In genomic region chr9:75408204-75408826, GRCm38 (mm10) we compare ENCODE assay signal across 8 mouse cellular contexts. TPM values are rescaled to one million over a fixed set of nuclear protein-coding genes. Genes with fewer than 3 reads are reported as not detected.
DNase-seq lines count a peak whose midpoint lies in the region; ATAC-seq lines count a peak whose summit lies in the region.

No protein-coding gene starts in this region.

- no peaks in the 10 kb centered on the region for H3K27me3 ChIP-seq in intestine, embryonic 15.5 days (replicated peaks)
- H3K27me3 ChIP-seq in neural tube, embryonic 12.5 days (replicated peaks): no peaks in the 10 kb centered on the region

- peak overlapping the region; percentile 71 for H3K4me3 ChIP-seq in intestine, embryonic 15.5 days (replicated peaks)
- peak overlapping the region; percentile 96 for H3K4me3 ChIP-seq in neural tube, embryonic 12.5 days

- H3K4me1 ChIP-seq in intestine, embryonic 15.5 days (replicated peaks): peaks cover 10% of the 10 kb centered on the region; the same call in 1 of the 2 replicates
- H3K4me1 ChIP-seq in neural tube, embryonic 12.5 days: peaks cover 40% of the 10 kb centered on the region

- H3K9ac ChIP-seq in intestine, embryonic 15.5 days: peak overlapping the region; percentile 91; the same call in 1 of the 2 replicates
- H3K9ac ChIP-seq in neural tube, embryonic 12.5 days: peak overlapping the region; percentile 90

- peak; percentile 49 for DNase-seq in CD4-positive, CD25-positive, alpha-beta regulatory T cell, adult 2 months (ENCODE audit: low read depth, low spot score)
- peak; percentile 51 for DNase-seq in retina, embryonic 14.5 days (ENCODE audit: low spot score)
- no peak for DNase-seq in retina, postnatal 1 day
- no peak for DNase-seq in urinary bladder, postnatal 36 days (ENCODE audit: low spot score in 2 of 2)
- no peak for DNase-seq in urinary bladder, postnatal 14 days (ENCODE audit: low spot score)

- H3K36me3 ChIP-seq in intestine, embryonic 15.5 days: no peaks in the 10 kb centered on the region
- H3K36me3 ChIP-seq in neural tube, embryonic 12.5 days: no peaks in the 10 kb centered on the region

- H3K27ac ChIP-seq in intestine, embryonic 15.5 days: no peak overlapping the region; the same call in 1 of the 2 replicates
- no peak overlapping the region for H3K27ac ChIP-seq in neural tube, embryonic 12.5 days

- 4% methylated on average over 11 of the region's 11 CpGs for WGBS in intestine, embryonic 15.5 days
- 1% methylated on average over 11 of the region's 11 CpGs for WGBS in neural tube, embryonic 12.5 days

- H3K4me2 ChIP-seq in intestine, embryonic 15.5 days (replicated peaks): peak overlapping the region; percentile 84
- H3K4me2 ChIP-seq in neural tube, embryonic 12.5 days (replicated peaks): peak overlapping the region; percentile 74

- ATAC-seq in CD4-positive, CD25-positive, alpha-beta regulatory T cell, adult 4 months: no peak
- ATAC-seq in intestine, embryonic 15.5 days: no peak
- no peak for ATAC-seq in neural tube, embryonic 12.5 days (ENCODE audit: low FRiP score, low read depth)

- H3K9me3 ChIP-seq in intestine, embryonic 15.5 days: no peaks in the 10 kb centered on the region
- H3K9me3 ChIP-seq in neural tube, embryonic 12.5 days: no peaks in the 10 kb centered on the region

RNA-seq across cellular contexts. Expression of gene Mapk6, which starts 1.5 kb away (rescaled TPM):
- 10 to 100 TPM; 31.1 to 45.6 TPM for polyA plus RNA-seq in CD4-positive, CD25-positive, alpha-beta regulatory T cell, adult 4 months (2017; shearing (Covaris generic))
- polyA plus RNA-seq in intestine, embryonic 15.5 days (2015; fragmentation: Nextera tagmentation; extraction: Ambion mirVana): 47.2 and 55.5 TPM in 2 replicates
- 184 and 188 TPM in 2 replicates for polyA plus RNA-seq in neural tube, embryonic 12.5 days (2016; fragmentation: Nextera tagmentation; extraction: Ambion mirVana)

RNA-seq across cellular contexts. Expression of gene Leo1, which starts 33.0 kb away (rescaled TPM):
- polyA plus RNA-seq in CD4-positive, CD25-positive, alpha-beta regulatory T cell, adult 4 months (2017; shearing (Covaris generic)): 10 to 100 TPM; 31.7 to 40.8 TPM
- 32.5 and 35.2 TPM in 2 replicates for polyA plus RNA-seq in intestine, embryonic 15.5 days (2015; fragmentation: Nextera tagmentation; extraction: Ambion mirVana)
- polyA plus RNA-seq in neural tube, embryonic 12.5 days (2016; fragmentation: Nextera tagmentation; extraction: Ambion mirVana): 43.5 and 53.5 TPM in 2 replicates

Comparison
In these comparisons a context has a peak if more than half of its experiments do, and no peak if none do; other contexts are left out.
1. DNase-seq: peak in CD4-positive, CD25-positive, alpha-beta regulatory T cell, adult 2 months (single experiment) and retina, embryonic 14.5 days (single experiment); none in retina, postnatal 1 day (single experiment), urinary bladder, postnatal 36 days (0 of 2) and urinary bladder, postnatal 14 days (single experiment).